Mouse (Mus musculus): ENCODE results near the gene Slc9a8.
A peak's percentile ranks its signal among the peaks of the same experiment; 100 is the strongest.

Slc9a8 gene

DNA sequence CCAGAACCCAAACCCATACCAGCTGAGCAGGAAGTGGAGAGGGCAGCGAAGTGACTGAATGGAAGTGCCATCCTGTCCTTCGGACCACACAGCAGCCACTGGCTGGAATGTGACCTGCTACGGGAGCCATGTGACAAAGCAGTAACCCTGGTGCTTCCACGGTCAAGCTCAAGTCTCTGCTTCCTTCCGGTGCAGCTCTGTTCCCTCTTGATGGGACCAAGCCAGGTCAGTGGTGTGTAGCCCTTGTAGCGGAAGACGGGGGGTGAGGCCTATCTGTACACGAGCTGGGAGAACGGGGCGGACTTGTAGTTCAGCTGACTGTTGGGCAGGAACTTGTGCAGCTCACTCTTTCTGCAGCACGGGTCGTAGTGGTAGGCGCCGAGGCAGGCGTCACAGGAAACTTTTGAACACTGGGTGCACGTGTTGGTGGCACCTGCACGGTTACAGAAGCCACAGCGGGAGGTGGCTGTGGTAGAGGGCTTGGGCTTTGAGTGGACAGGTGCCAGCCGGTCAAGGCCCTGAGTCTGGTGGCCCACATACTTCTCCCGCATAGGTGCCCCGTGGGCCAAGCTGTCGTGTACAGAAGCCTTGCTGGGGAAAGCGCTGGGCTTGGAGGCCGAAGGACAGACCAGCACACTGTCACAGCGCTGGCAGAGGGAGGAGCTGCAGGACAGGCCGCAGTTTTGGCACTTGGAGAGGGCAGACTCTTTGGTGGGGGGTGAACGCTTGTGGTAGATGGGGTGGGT lies 61.7 kb downstream of the Slc9a8 start:
- DNase-seq (ENCODE audit: low spot score in 2 of 2), result no peak

- no peak for DNase-seq (ENCODE audit: low spot score in 2 of 2)
These were observed 62.4 kb downstream of the Slc9a8 start for GRCm38 (mm10) chr2:167483827-167484410.

GRCm38 (mm10) chr2:167484932-167485331 lies 63.4 kb downstream of the Slc9a8 start:
- DNase-seq (ENCODE audit: low spot score in 2 of 2), result no peak

DNA sequence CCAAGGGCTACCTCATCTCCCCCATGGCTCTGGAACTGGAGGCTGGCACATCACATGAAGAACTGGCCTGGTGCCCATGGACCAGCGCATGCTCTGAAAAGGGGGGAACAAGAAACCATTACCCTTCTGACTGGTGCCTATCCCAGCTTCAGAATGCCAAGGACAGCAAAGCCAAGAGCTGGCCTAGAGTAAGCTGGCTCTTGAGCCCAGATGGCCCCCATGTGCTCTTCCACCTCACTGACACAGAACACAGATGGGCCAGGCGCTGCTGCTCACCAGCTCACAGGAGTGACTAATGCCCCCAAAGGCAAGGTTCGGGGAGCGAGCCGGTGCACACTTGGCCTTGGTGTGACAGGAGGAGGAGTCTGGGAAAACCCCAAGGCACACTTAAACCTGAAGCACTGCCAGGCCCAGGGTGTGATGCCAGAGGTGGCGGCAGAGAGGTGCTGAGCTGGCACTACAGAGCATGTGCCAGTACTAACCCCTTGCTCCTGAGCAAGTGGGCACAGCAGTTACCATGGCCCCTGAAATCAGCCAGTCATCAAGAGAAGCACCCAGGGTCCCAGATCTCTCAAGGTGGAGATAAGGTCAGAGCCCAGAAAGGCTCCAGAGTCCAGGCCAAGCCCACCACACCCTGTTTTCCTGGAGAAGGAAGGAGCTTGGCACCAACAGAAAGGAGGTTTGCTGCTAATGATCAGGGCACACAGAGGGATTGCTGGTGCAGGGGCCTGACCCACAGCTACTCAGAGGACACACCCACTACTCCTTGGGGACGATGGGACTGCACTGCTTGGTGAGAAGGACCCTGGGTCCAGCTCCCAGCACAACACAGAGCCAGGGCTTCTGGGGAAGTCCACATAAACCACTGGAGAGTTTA lies 64.2 kb downstream of the Slc9a8 start:
- DNase-seq (ENCODE audit: low spot score in 2 of 2), result no peak

GRCm38 (mm10) chr2:167486573-167486972 lies 65.1 kb downstream of the Slc9a8 start:
- DNase-seq (ENCODE audit: low spot score in 2 of 2), result no peak

GRCm38 (mm10) chr2:167487551-167487950 lies 66.0 kb downstream of the Slc9a8 start:
- DNase-seq (ENCODE audit: low spot score in 2 of 2), result no peak

GRCm38 (mm10) chr2:167487994-167488393 lies 66.5 kb downstream of the Slc9a8 start:
- no peak for DNase-seq (ENCODE audit: low spot score in 2 of 2)

- peak in 1 of 2 experiments; percentile 43 for DNase-seq (ENCODE audit: low spot score in 2 of 2)
These were observed 69.5 kb downstream of the Slc9a8 start for GRCm38 (mm10) chr2:167490813-167491525.

DNA sequence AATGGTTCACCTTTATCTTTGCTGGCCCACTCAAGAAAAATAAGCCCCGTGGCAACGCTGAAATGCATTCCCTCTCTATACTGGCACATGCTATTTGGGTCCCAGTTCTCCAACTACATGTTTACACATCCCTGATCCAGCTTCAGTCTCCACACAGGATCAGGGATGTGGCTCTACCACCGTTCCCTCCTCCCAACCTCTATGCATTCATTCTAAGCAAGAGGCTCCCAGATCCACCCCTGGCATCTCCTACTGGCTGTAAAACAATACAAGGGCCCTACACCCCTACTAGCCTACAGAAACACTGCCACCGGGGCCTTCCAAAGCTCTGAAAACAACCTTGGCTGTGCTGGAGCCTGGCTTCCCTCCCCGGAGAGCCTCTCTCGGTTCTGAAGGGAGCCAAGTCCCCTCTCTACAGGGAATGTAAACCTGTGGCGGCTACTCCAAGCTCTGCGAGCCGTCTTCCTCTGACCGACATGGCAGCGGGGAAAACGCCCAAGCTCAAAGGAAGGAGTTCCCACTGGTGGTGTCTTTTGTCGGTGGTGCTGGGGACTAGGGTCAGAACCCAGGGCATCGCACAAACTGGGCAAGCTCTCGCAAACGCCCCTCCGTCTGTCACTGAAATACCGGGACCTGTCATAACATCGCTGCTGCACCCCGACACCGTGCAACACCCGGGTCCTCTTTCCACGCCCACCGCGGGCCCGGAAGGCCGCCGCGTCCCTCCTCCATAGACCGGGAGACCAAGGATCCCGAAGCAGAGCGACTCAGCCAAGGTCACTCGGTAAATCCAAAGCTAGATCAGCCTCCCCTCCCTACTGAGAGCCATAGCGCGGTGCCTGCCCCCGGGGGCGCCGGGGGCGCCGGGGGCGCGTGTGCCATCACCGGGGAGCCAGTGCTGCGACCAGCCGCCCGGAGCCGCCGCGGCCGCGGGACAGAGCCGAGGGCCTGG lies 70.5 kb downstream of the Slc9a8 start, which contains the start of gene Rnf114:
Gene Rnf114 (plus strand): TSS at position 889 of the 952 bp plus-strand sequence.
- no peak for DNase-seq (ENCODE audit: low spot score in 2 of 2)

GRCm38 (mm10) chr2:167492713-167493636 lies 71.5 kb downstream of the Slc9a8 start, which contains the start of gene Spata2:
Gene Spata2 (minus strand): TSS chr2:167492887.
- DNase-seq (ENCODE audit: low spot score in 2 of 2), result peak; percentile 87

GRCm38 (mm10) chr2:167496437-167496836 lies 74.9 kb downstream of the Slc9a8 start:
- no peak for DNase-seq (ENCODE audit: low spot score in 2 of 2)

GRCm38 (mm10) chr2:167497272-167497671 lies 75.8 kb downstream of the Slc9a8 start:
- no peak for DNase-seq (ENCODE audit: low spot score in 2 of 2)

GRCm38 (mm10) chr2:167502554-167503252 lies 81.2 kb downstream of the Slc9a8 start:
- DNase-seq (ENCODE audit: low spot score in 2 of 2), result no peak

DNA sequence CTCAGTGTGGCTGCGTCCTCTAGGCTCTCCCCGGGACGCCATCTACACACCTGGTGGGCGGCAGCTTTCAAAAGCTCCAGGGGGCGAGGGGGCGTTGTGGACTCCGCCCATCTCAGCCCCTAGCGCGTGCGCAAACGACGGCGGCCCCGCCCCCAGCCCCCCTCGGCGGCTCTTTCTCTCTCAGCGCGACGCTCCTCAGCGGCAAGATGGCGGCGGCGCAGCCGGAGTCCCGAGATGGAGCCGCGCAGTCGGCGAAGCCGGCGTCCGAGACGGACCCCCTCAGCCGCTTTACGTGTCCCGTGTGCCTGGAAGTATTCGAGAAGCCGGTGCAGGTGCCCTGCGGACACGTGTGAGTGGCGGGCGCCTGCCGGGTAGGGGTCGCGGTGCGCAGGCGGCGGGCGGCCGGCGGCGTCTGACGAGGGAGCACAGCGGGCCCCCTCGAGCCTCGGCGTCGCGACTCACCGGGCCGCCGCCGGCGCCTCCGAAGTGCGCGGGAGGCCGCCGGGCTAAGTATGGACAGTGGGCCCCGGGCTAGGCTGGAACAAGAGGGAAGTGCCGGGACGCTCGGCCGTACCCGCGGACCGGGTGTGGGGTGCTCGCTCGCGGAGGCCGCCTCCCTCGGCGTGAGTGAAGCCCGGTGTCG lies 81.9 kb downstream of the Slc9a8 start:
- DNase-seq (ENCODE audit: low spot score in 2 of 2), result peak; percentile 79 to 85

DNA sequence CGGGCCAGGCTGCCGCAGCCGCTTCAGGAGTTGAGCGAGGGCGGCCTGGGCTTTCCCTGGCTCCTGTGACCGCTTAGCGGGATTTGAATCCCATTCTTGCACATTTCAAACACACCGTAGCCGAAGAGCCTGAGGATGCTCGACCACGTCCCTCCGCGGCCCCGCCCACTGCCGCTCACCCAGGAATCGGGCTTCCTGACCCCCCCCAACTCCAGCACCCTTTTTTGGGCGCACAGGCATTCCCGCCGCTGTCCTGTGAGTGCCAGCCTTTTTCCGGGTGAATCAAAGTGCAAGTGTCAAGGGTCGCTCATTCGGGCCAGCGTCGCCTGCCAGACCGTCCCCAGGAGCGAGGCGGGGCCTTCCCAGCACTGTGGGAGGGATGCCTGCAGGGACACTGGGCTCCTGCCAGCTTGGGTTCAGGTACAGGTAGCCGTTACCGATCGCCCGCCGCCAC lies 82.4 kb downstream of the Slc9a8 start:
- no peak for DNase-seq (ENCODE audit: low spot score in 2 of 2)

GRCm38 (mm10) chr2:167505127-167505526 lies 83.6 kb downstream of the Slc9a8 start:
- no peak for DNase-seq (ENCODE audit: low spot score in 2 of 2)

- no peak for DNase-seq (ENCODE audit: low spot score in 2 of 2)
These were observed 85.2 kb downstream of the Slc9a8 start for GRCm38 (mm10) chr2:167506546-167507260.

Data from frontal cortex, postnatal 25 days (tissue).